Mouse (Mus musculus): ENCODE data around the gene Fgfbp1. TPM values are rescaled to one million over a fixed set of nuclear protein-coding genes. Genes with fewer than 3 reads are reported as not detected.

The Fgfbp1 gene
- total and polyA plus RNA-seq, 3 experiments: not detected

DNA sequence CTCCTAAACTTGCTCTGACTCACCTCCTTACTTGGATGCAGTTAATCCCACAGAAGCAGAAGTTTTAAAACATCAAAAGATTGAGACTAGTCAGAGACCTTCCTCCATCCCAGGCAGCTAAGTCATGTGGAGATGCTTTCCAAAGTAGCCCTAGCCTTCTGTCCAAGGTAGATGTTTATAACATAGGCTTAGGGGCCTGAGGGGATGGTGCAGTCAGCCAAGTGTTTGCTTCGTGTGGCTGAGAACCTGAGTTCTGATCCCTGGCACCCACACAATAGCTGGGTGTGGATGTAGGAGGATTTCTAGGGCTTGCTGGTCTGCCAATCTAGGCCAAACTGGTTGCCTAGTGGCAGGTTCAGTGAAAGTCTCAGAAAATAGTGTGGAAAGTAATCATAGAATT is 28.3 kb downstream of the Fgfbp1 start:
- in situ Hi-C loops (cut with MboI; ENCODE audit: low pct_ligation_motif_present, low pct_unique_long_range_greater_than_20kb, low sequenced_read_pairs): no loop called here
- Histone ChIP-seq H3K4me1 (ENCODE audit: control insufficient read depth in 1 of 2, insufficient read depth in 2 of 2) (peaks cover 2 to 38% of the 10 kb centered on the region in 2 experiments), H3K9me3 (replicated peaks; ENCODE audit: low read length) (no peaks in the 10 kb centered on the region), H3K79me2 (replicated peaks; ENCODE audit: control insufficient read depth, extremely low read depth, insufficient read depth, poor library complexity, severe bottlenecking) (no peaks in the 10 kb centered on the region), H3K27me3 (replicated peaks) (no peaks in the 10 kb centered on the region), H3K4me2 (ENCODE audit: insufficient read depth, low read depth, poor library complexity, severe bottlenecking) (no peak overlapping the region), H3K36me3 (replicated peaks in 1 of 2; ENCODE audit: control insufficient read depth in 1 of 2, insufficient read depth in 1 of 2, low read length in 1 of 2) (no peaks in the 10 kb centered on the region), H3K9ac (ENCODE audit: insufficient read depth, low read depth) (no peak overlapping the region), H3K27ac (ENCODE audit: insufficient read depth, low read depth) (no peak overlapping the region), H3K4me3 (replicated peaks in 1 of 3; ENCODE audit: low read depth in 2 of 3, low read length in 2 of 3, poor library complexity in 1 of 3) (no peak overlapping the region)
- TF ChIP-seq MEF2A (IDR thresholded peaks at IDR 0.05; ENCODE audit: borderline replicate concordance, low read depth, low read length) (no peak), UBTF (IDR thresholded peaks at IDR 0.05; ENCODE audit: low read depth, low read length) (no peak), POLR2A (IDR thresholded peaks at IDR 0.05; ENCODE audit: low read depth, low read length) (no peak), MYC (IDR thresholded peaks at IDR 0.05; ENCODE audit: low read depth, low read length) (no peak), JUN (IDR thresholded peaks at IDR 0.05; ENCODE audit: insufficient read depth, low read depth, low read length) (no peak), RCOR1 (conservative IDR thresholded peaks at IDR 0.05; ENCODE audit: low read depth, low read length) (no peak), EP300 (IDR thresholded peaks at IDR 0.05; ENCODE audit: low read length) (no peak), E2F4 (IDR thresholded peaks at IDR 0.05; ENCODE audit: insufficient replicate concordance, low read depth, low read length) (no peak), ELF1 (IDR thresholded peaks at IDR 0.05; ENCODE audit: low read depth, low read length) (no peak), ZC3H11A (IDR thresholded peaks at IDR 0.05; ENCODE audit: low read depth, low read length) (no peak), MXI1 (IDR thresholded peaks at IDR 0.05; ENCODE audit: low read depth, low read length) (no peak)
- no peak for DNase-seq (ENCODE audit: extremely low read depth)
- dilution Hi-C loops (cut with MboI; ENCODE audit: extremely low pct_ligation_motif_present, extremely low pct_unique_long_range_greater_than_20kb, low sequenced_read_pairs): no loop called here

GRCm38 (mm10) chr5:43948748-43949275 is 32.8 kb downstream of the Fgfbp1 start:
- Histone ChIP-seq H3K36me3 (replicated peaks in 1 of 2; ENCODE audit: control insufficient read depth in 1 of 2, insufficient read depth in 1 of 2, low read length in 1 of 2) (no peaks in the 10 kb centered on the region), H3K9ac (ENCODE audit: insufficient read depth, low read depth) (no peak overlapping the region), H3K9me3 (replicated peaks; ENCODE audit: low read length) (no peaks in the 10 kb centered on the region), H3K27ac (ENCODE audit: insufficient read depth, low read depth) (peak overlapping the region; percentile 87), H3K79me2 (replicated peaks; ENCODE audit: control insufficient read depth, extremely low read depth, insufficient read depth, poor library complexity, severe bottlenecking) (no peaks in the 10 kb centered on the region), H3K4me1 (ENCODE audit: control insufficient read depth in 1 of 2, insufficient read depth in 2 of 2) (peaks cover 10 to 50% of the 10 kb centered on the region in 2 experiments), H3K4me3 (replicated peaks in 1 of 3; ENCODE audit: low read depth in 2 of 3, low read length in 2 of 3, poor library complexity in 1 of 3) (peak overlapping the region in 2 of 3 experiments; percentile 37 to 41), H3K27me3 (replicated peaks) (no peaks in the 10 kb centered on the region), H3K4me2 (ENCODE audit: insufficient read depth, low read depth, poor library complexity, severe bottlenecking) (peak overlapping the region; percentile 95; the same call in 1 of the 2 replicates)
- in situ Hi-C loops (cut with MboI; ENCODE audit: low pct_ligation_motif_present, low pct_unique_long_range_greater_than_20kb, low sequenced_read_pairs): no loop called here
- DNase-seq (ENCODE audit: extremely low read depth): peak; percentile 82
- dilution Hi-C loops (cut with MboI; ENCODE audit: extremely low pct_ligation_motif_present, extremely low pct_unique_long_range_greater_than_20kb, low sequenced_read_pairs): no loop called here
- peak; percentile 31; the same call in 1 of the 2 replicates for TF ChIP-seq MAFK (IDR thresholded peaks at IDR 0.05; ENCODE audit: insufficient replicate concordance, low read length)
- 0 out of 2 replicates have a peak, but pooled peaks have one; percentile 61 for TF ChIP-seq CHD1 (IDR thresholded peaks at IDR 0.05; ENCODE audit: low read depth, low read length)
- no peak for TF ChIP-seq USF2 (conservative IDR thresholded peaks at IDR 0.05; ENCODE audit: low read depth, low read length)
- peak; percentile 53; the same call in 1 of the 2 replicates for TF ChIP-seq TCF12 (IDR thresholded peaks at IDR 0.05; ENCODE audit: low read depth, low read length)
- TF ChIP-seq ELF1 (IDR thresholded peaks at IDR 0.05; ENCODE audit: low read depth, low read length): peak; percentile 31; the same call in 1 of the 2 replicates
- TF ChIP-seq USF1 (IDR thresholded peaks at IDR 0.05; ENCODE audit: low read depth, low read length): no peak
- peak; percentile 81 for TF ChIP-seq BHLHE40 (IDR thresholded peaks at IDR 0.05; ENCODE audit: low read depth, low read length)
- peak; percentile 68; the same call in 1 of the 2 replicates for TF ChIP-seq EP300 (IDR thresholded peaks at IDR 0.05; ENCODE audit: low read length)
- TF ChIP-seq KAT2A (IDR thresholded peaks at IDR 0.05; ENCODE audit: insufficient replicate concordance, low read length): no peak
- no peak for TF ChIP-seq ZKSCAN1 (IDR thresholded peaks at IDR 0.05; ENCODE audit: borderline replicate concordance, low read depth, low read length)
- TF ChIP-seq CTCF (conservative IDR thresholded peaks at IDR 0.05 in 1 of 2, IDR thresholded peaks at IDR 0.05 in 1 of 2; ENCODE audit: low read depth in 2 of 2, low read length in 2 of 2): no peak
- no peak for TF ChIP-seq POLR2AphosphoS2 (IDR thresholded peaks at IDR 0.05; ENCODE audit: low read depth, low read length)
- peak; percentile 68; the same call in 1 of the 2 replicates for TF ChIP-seq JUN (IDR thresholded peaks at IDR 0.05; ENCODE audit: insufficient read depth, low read depth, low read length)
- TF ChIP-seq POLR2A (IDR thresholded peaks at IDR 0.05; ENCODE audit: low read depth, low read length): peak; percentile 38; the same call in 1 of the 2 replicates
- peak; percentile 53 for TF ChIP-seq MEF2A (IDR thresholded peaks at IDR 0.05; ENCODE audit: borderline replicate concordance, low read depth, low read length)
- TF ChIP-seq NELFE (IDR thresholded peaks at IDR 0.05; ENCODE audit: low read depth, low read length): peak; percentile 38; the same call in 1 of the 2 replicates
- TF ChIP-seq SMC3 (IDR thresholded peaks at IDR 0.05; ENCODE audit: low read depth, low read length): no peak
- no peak for TF ChIP-seq ZNF384 (IDR thresholded peaks at IDR 0.05; ENCODE audit: low read depth, low read length)
- 0 out of 2 replicates have a peak, but pooled peaks have one; percentile 24 for TF ChIP-seq NRF1 (IDR thresholded peaks at IDR 0.05; ENCODE audit: low read depth, low read length)
- TF ChIP-seq MXI1 (IDR thresholded peaks at IDR 0.05; ENCODE audit: low read depth, low read length): no peak; the same call in 1 of the 2 replicates
- TF ChIP-seq UBTF (IDR thresholded peaks at IDR 0.05; ENCODE audit: low read depth, low read length): no peak
- peak; percentile 68; the same call in 1 of the 2 replicates for TF ChIP-seq RCOR1 (conservative IDR thresholded peaks at IDR 0.05; ENCODE audit: low read depth, low read length)
- TF ChIP-seq MYC (IDR thresholded peaks at IDR 0.05; ENCODE audit: low read depth, low read length): peak; percentile 64; the same call in 1 of the 2 replicates
- TF ChIP-seq IRF4 (IDR thresholded peaks at IDR 0.05; ENCODE audit: low read depth, low read length): peak; percentile 88
- peak; percentile 61 for TF ChIP-seq MAX (IDR thresholded peaks at IDR 0.05; ENCODE audit: low read length)
- TF ChIP-seq HCFC1 (IDR thresholded peaks at IDR 0.05; ENCODE audit: low read depth, low read length): peak; percentile 21; the same call in 1 of the 2 replicates
- no peak for TF ChIP-seq ZMIZ1 (IDR thresholded peaks at IDR 0.05; ENCODE audit: low read depth, low read length)
- TF ChIP-seq PAX5 (IDR thresholded peaks at IDR 0.05; ENCODE audit: low read length): no peak

All from CH12.LX (cell line).